Mouse (Mus musculus) natural killer cell, adult 2 months (primary cell): ENCODE measurements around the gene Mfsd13b.
"Not testable (repeated sequence)": the region's sequence is repeated elsewhere in the genome, so short reads cannot be mapped to it uniquely, and the experiment has no call there.

ENCODE experiments used
- DNase-seq, 2 experiments: peaks; one replicate each; pipeline ENCODE4 v3.0.0; 2022; ENCODE audit warnings: low spot score in 2 of 2

Mfsd13b gene

GRCm38 (mm10) chr7:120982968-120983367 lies 659 bp downstream of the Mfsd13b start:
- DNase-seq = no peak

- no peak for DNase-seq
These were observed 8.9 kb downstream of the Mfsd13b start for GRCm38 (mm10) chr7:120991191-120991590.

- no peak for DNase-seq
These were observed 16.8 kb downstream of the Mfsd13b start for GRCm38 (mm10) chr7:120999021-120999530.

GRCm38 (mm10) chr7:121000065-121000822 lies 17.9 kb downstream of the Mfsd13b start:
- DNase-seq = no peak

- DNase-seq = no peak
These were observed 19.6 kb downstream of the Mfsd13b start for GRCm38 (mm10) chr7:121001879-121002278.

GRCm38 (mm10) chr7:121002407-121002928 lies 20.2 kb downstream of the Mfsd13b start:
- DNase-seq = no peak

GRCm38 (mm10) chr7:121003793-121004418 lies 21.6 kb downstream of the Mfsd13b start:
- DNase-seq = no peak

GRCm38 (mm10) chr7:121011794-121012689 lies 29.7 kb downstream of the Mfsd13b start:
- no peak for DNase-seq

GRCm38 (mm10) chr7:121014486-121014885 lies 32.2 kb downstream of the Mfsd13b start:
- DNase-seq = no peak

- DNase-seq = no peak
These were observed 36.5 kb downstream of the Mfsd13b start for GRCm38 (mm10) chr7:121018778-121019177.

GRCm38 (mm10) chr7:121020277-121020676 lies 38.0 kb downstream of the Mfsd13b start:
- DNase-seq = no peak

GRCm38 (mm10) chr7:121025221-121026008 lies 43.1 kb downstream of the Mfsd13b start:
- DNase-seq = no peak

GRCm38 (mm10) chr7:121026300-121026699 lies 44.0 kb downstream of the Mfsd13b start:
- no peak for DNase-seq

GRCm38 (mm10) chr7:121029947-121030346 lies 47.6 kb downstream of the Mfsd13b start:
- DNase-seq = not testable (repeated sequence)

- peak; percentile 87 to 90 for DNase-seq
These were observed 51.7 kb downstream of the Mfsd13b start, which contains the start of gene Mettl9 for GRCm38 (mm10) chr7:121033856-121034652. Gene Mettl9 (plus strand): TSS chr7:121034445.

- DNase-seq = no peak
These were observed 52.4 kb downstream of the Mfsd13b start for GRCm38 (mm10) chr7:121034701-121035141.

- peak; percentile 16 to 22 for DNase-seq
These were observed 52.9 kb downstream of the Mfsd13b start for GRCm38 (mm10) chr7:121035161-121035721.

GRCm38 (mm10) chr7:121040595-121040994 lies 58.3 kb downstream of the Mfsd13b start:
- DNase-seq = no peak

GRCm38 (mm10) chr7:121041989-121042388 lies 59.7 kb downstream of the Mfsd13b start:
- DNase-seq = no peak

- no peak for DNase-seq
These were observed 60.7 kb downstream of the Mfsd13b start for GRCm38 (mm10) chr7:121043004-121043403.
